Mouse (Mus musculus) heart, adult 2 months (tissue): ENCODE measurements around the gene Spry2. TPM values are rescaled to one million over a fixed set of nuclear protein-coding genes. Genes with fewer than 3 reads are reported as not detected.

Experiments
- DNase-seq, 2 experiments: peaks; one replicate each; pipeline ENCODE4 v3.0.0; 2021
- H3K27ac ChIP-seq: fragments of 200-600 bp; 2 replicates; pipeline ENCODE4 v1.8.1; 2022
- H3K27me3 ChIP-seq: fragments of 200-500 bp; 2 replicates; pipeline ENCODE4 v1.6.1; 2012; ENCODE audit warnings: mild to moderate bottlenecking, low read length, inconsistent platforms, mixed read lengths; ENCODE audit not compliant: control insufficient read depth, insufficient read depth
- H3K36me3 ChIP-seq: fragments of 200-500 bp; 2 replicates; pipeline ENCODE4 v1.6.1; 2012; ENCODE audit warnings: low read length, inconsistent platforms; ENCODE audit not compliant: control insufficient read depth, insufficient read depth
- H3K4me1 ChIP-seq: fragments of 200-500 bp; 2 replicates; pipeline ENCODE4 v1.6.1; 2011; ENCODE audit warnings: low read length; ENCODE audit not compliant: control insufficient read depth, insufficient read depth
- H3K4me3 ChIP-seq: fragments of 200-600 bp; 2 replicates; pipeline ENCODE4 v1.8.1; 2022
- H3K79me2 ChIP-seq: fragments of 200-500 bp; replicated peaks from 2 replicates; pipeline ENCODE4 v1.6.1; 2012; ENCODE audit warnings: mild to moderate bottlenecking, inconsistent platforms, low read length, moderate library complexity, mixed read lengths; ENCODE audit not compliant: control insufficient read depth, insufficient read depth
- H3K9ac ChIP-seq: fragments of 200-500 bp; 2 replicates; pipeline ENCODE4 v1.6.1; 2012; ENCODE audit warnings: low read depth, mild to moderate bottlenecking, control low read depth, inconsistent platforms, low read length, mixed read lengths
- CTCF ChIP-seq: fragments of 200-600 bp; IDR thresholded peaks from 2 replicates; pipeline ENCODE4 v1.8.1; 2022; ENCODE audit warnings: antibody characterized with exemption, mild to moderate bottlenecking, moderate library complexity
- EP300 ChIP-seq: fragments of 200-500 bp; IDR thresholded peaks from 2 replicates; pipeline ENCODE4 v1.6.1; 2011; ENCODE audit warnings: low read depth, low read length, control low read depth; ENCODE audit not compliant: insufficient read depth
- POLR2A ChIP-seq: fragments of 200-500 bp; IDR thresholded peaks from 2 replicates; pipeline ENCODE4 v1.6.1; 2011; ENCODE audit warnings: mild to moderate bottlenecking, low read depth, low read length, control low read depth; ENCODE audit not compliant: insufficient read depth
- WGBS: fragments of 180-500 bp; shearing (Covaris S2); methylation state at CpG from one replicate; pipeline ENCODE4 v1.1.7; 2018; 5-methylcytosine and 5-hydroxymethylcytosine counted together
- intact Hi-C: fragments of 180-260 bp; cut with DNase I; formaldehyde crosslinking; loops from one replicate; pipeline ENCODE4 v1.15.1; 2025
- polyA plus RNA-seq: library from polyadenylated mRNA; depleted of rRNA; stranded (reverse); fragments of >200 nt; gene quantifications from 2 replicates; pipeline ENCODE4 v1.2.3, GENCODE M21; 2012
- total RNA-seq, 2 experiments: library from RNA; stranded (reverse); gene quantifications; 2 replicates each; pipeline ENCODE4 v1.2.3; 2021

The Spry2 gene
- total and polyA plus RNA-seq, 3 experiments = 14.8 to 25.9 (median 20.3) TPM

- Histone ChIP-seq H3K27ac (no peak overlapping the region), H3K27me3 (no peaks in the 10 kb centered on the region), H3K4me3 (no peak overlapping the region), H3K79me2 (no peaks in the 10 kb centered on the region), H3K36me3 (peaks cover 13% of the 10 kb centered on the region), H3K9ac (no peak overlapping the region), H3K4me1 (no peaks in the 10 kb centered on the region; the same call in none of the 2 replicates)
- intact Hi-C loops = no loop called here
- 92% methylated on average over 9 of the region's 9 CpGs for WGBS
- DNase-seq = no peak
- TF ChIP-seq EP300 = no peak
- TF ChIP-seq CTCF = no peak
- no peak for TF ChIP-seq POLR2A
These were observed 9.8 kb downstream of the Spry2 start for GRCm38 (mm10) chr14:105886643-105887374.

- Histone ChIP-seq H3K79me2 (no peaks in the 10 kb centered on the region), H3K36me3 (no peaks in the 10 kb centered on the region; the same call in 1 of the 2 replicates), H3K27ac (no peak overlapping the region), H3K9ac (no peak overlapping the region), H3K4me1 (no peaks in the 10 kb centered on the region; the same call in 1 of the 2 replicates), H3K27me3 (no peaks in the 10 kb centered on the region), H3K4me3 (no peak overlapping the region)
- intact Hi-C loops = no loop called here
- DNase-seq = no peak
- TF ChIP-seq POLR2A (no peak), CTCF (no peak), EP300 (no peak)
- WGBS = 61% methylated on average over 6 of the region's 6 CpGs
These were observed 11.4 kb downstream of the Spry2 start for GRCm38 (mm10) chr14:105885249-105885648.

GRCm38 (mm10) chr14:105883215-105883614, 13.4 kb downstream of the Spry2 start:
- no peak for DNase-seq
- TF ChIP-seq EP300 = no peak
- no peak for TF ChIP-seq POLR2A
- no peak for TF ChIP-seq CTCF
- Histone ChIP-seq H3K36me3 (no peaks in the 10 kb centered on the region), H3K79me2 (no peaks in the 10 kb centered on the region), H3K27ac (no peak overlapping the region), H3K4me1 (no peaks in the 10 kb centered on the region; the same call in 1 of the 2 replicates), H3K27me3 (no peaks in the 10 kb centered on the region), H3K4me3 (no peak overlapping the region), H3K9ac (no peak overlapping the region)
- 91% methylated on average over 6 of the region's 6 CpGs for WGBS
- intact Hi-C loops = no loop called here

DNA sequence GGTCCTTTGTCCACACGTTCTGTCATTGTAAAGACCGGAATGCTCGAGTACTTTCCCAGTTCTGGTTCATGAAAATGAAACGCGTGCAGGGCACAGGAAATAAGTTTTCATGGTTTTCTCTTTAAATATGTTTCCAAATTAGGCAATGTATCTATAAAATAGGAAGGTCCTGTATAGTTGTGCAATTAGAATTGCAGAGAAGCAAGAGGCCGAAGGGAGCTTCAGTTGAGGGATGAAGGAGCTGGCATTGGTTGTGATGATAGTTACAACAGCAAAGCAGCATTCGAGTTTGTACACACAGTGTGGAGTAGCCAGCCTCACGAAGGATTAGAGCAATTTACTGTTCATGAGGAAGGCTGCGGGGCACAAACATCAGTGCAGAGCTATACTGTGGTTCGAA, 18.3 kb downstream of the Spry2 start:
- Histone ChIP-seq H3K4me1 (no peaks in the 10 kb centered on the region), H3K4me3 (no peak overlapping the region), H3K36me3 (no peaks in the 10 kb centered on the region), H3K9ac (no peak overlapping the region), H3K27me3 (no peaks in the 10 kb centered on the region), H3K27ac (no peak overlapping the region), H3K79me2 (no peaks in the 10 kb centered on the region)
- no peak for TF ChIP-seq EP300
- TF ChIP-seq CTCF = no peak
- no peak for TF ChIP-seq POLR2A
- intact Hi-C loops = no loop called here
- 80% methylated on average over 10 of the region's 10 CpGs for WGBS
- no peak for DNase-seq

DNA sequence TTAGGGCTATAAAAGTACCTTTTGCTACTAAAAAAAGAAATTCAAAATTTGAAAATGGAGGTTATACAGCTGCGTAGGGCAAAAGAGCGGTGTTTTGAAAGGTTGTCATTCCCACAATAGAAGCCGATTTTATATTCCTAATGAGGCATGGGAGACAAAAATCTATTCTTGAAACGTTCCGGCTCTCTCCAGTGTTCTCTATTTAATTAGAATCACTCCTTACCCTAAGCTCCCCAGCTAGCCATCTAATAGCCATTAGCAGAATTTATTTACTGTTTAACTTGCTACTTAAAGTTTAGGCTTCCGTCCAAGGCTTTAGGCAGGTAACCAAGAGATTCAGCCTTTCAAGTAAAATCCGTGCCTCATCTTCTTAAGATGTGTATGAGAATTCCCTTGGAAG, 20.2 kb downstream of the Spry2 start:
- TF ChIP-seq POLR2A (no peak), EP300 (no peak), CTCF (no peak)
- H3K27me3 ChIP-seq = no peaks in the 10 kb centered on the region
- H3K79me2 ChIP-seq = no peaks in the 10 kb centered on the region
- H3K27ac ChIP-seq = no peak overlapping the region
- H3K4me1 ChIP-seq = no peaks in the 10 kb centered on the region; the same call in 1 of the 2 replicates
- H3K9ac ChIP-seq = no peak overlapping the region
- 94% methylated on average over 7 of the region's 7 CpGs for WGBS
- no peaks in the 10 kb centered on the region for H3K36me3 ChIP-seq
- intact Hi-C loops = no loop called here
- no peak for DNase-seq
- H3K4me3 ChIP-seq = no peak overlapping the region

DNA sequence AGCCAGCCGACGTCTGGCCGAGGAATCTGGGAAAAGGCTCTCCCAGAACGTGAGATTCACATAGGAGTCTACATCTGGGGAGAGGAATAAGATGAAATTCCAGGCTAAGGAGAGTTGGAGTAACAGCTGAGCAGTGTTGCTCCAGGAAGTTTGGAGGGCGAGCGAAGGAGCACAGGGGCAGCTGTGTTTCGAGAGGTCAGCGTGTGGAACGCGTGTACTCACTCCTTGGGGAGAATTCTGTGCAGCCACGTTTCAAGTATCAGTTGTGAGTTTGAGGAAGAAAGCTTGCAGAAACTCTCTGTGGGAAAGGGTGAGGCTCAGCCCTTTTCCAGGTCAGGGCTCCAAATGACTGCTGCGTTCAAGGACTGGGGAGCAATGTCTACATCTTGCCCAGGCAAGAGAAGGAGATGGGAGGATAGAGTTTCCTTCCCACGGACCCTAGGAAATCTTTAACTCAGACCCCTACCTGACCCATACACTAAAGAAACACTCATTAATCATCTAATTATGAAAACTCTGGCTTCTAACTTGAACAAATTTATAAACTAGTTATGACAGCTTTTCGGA, 26.2 kb downstream of the Spry2 start:
- intact Hi-C loops = no loop called here
- Histone ChIP-seq H3K27me3 (no peaks in the 10 kb centered on the region), H3K36me3 (no peaks in the 10 kb centered on the region), H3K79me2 (no peaks in the 10 kb centered on the region), H3K27ac (no peak overlapping the region), H3K9ac (no peak overlapping the region), H3K4me1 (no peaks in the 10 kb centered on the region; the same call in 1 of the 2 replicates), H3K4me3 (no peak overlapping the region)
- DNase-seq = peak; percentile 27 to 33
- no peak for TF ChIP-seq EP300
- no peak for TF ChIP-seq POLR2A
- TF ChIP-seq CTCF = no peak
- WGBS = 61% methylated on average over 14 of the region's 14 CpGs
